Mouse (Mus musculus) liver, embryonic 16.5 days (tissue): ENCODE measurements around the gene Fam214a. TPM values are rescaled to one million over a fixed set of nuclear protein-coding genes. Genes with fewer than 3 reads are reported as not detected.

Experiments
- ATAC-seq: fragments of 200-750 bp; cut with Nextera tagmentation; 2 replicates; pipeline ENCODE4 v1.8.0; 2017; ENCODE audit warnings: low read depth, mild to moderate bottlenecking, moderate number of reproducible peaks, moderate library complexity
- H3K27ac ChIP-seq: fragments of 300-500 bp; sonication (generic); 2 replicates; pipeline ENCODE4 v1.5.1; 2014; ENCODE audit warnings: mild to moderate bottlenecking, low read length
- H3K27me3 ChIP-seq: fragments of 300-500 bp; sonication (generic); 2 replicates; pipeline ENCODE4 v1.6.1; 2014; ENCODE audit warnings: low read depth, low read length, mixed read lengths; ENCODE audit not compliant: control insufficient read depth, insufficient read depth
- H3K36me3 ChIP-seq: fragments of 300-500 bp; sonication (generic); 2 replicates; pipeline ENCODE4 v1.6.1; 2014; ENCODE audit warnings: mild to moderate bottlenecking; ENCODE audit not compliant: control insufficient read depth, insufficient read depth
- H3K4me1 ChIP-seq: fragments of 300-500 bp; sonication (generic); 2 replicates; pipeline ENCODE4 v1.6.1; 2014; ENCODE audit warnings: low read depth, low read length, mixed read lengths; ENCODE audit not compliant: control insufficient read depth
- H3K4me2 ChIP-seq: fragments of 300-500 bp; sonication (generic); 2 replicates; pipeline ENCODE4 v1.6.1; 2014; ENCODE audit warnings: low read depth, low read length, mixed read lengths
- H3K4me3 ChIP-seq: fragments of 300-500 bp; sonication (generic); 2 replicates; pipeline ENCODE4 v1.5.1; 2014; ENCODE audit warnings: low read depth, mild to moderate bottlenecking, low read length
- H3K9ac ChIP-seq: fragments of 300-500 bp; sonication (generic); 2 replicates; pipeline ENCODE4 v1.6.1; 2014; ENCODE audit warnings: low read depth, low read length
- H3K9me3 ChIP-seq: fragments of 300-500 bp; sonication (generic); replicated peaks from 2 replicates; pipeline ENCODE4 v1.6.1; 2016; ENCODE audit warnings: low read length; ENCODE audit not compliant: control insufficient read depth
- WGBS: fragments of 180-500 bp; shearing (Covaris S2); extraction: QIAGEN DNeasy Blood & Tissue Kit; methylation state at CpG from one replicate; pipeline ENCODE4 v1.1.7; 2014; ENCODE audit not compliant: insufficient replicate concordance; 5-methylcytosine and 5-hydroxymethylcytosine counted together
- polyA plus RNA-seq: library from polyadenylated mRNA; unstranded; fragments of >200 nt; fragmentation: Nextera tagmentation; extraction: Ambion mirVana; gene quantifications from 2 replicates; pipeline ENCODE4 v1.2.1, GENCODE M21; 2015

Fam214a gene
- polyA plus RNA-seq, 1 experiment from 2014 or later, result 2.7 TPM

- no peak overlapping the region for H3K4me3 ChIP-seq
- H3K36me3 ChIP-seq, result no peaks in the 10 kb centered on the region
- H3K9me3 ChIP-seq, result no peaks in the 10 kb centered on the region
- H3K9ac ChIP-seq, result no peak overlapping the region
- no peak for ATAC-seq
- H3K4me2 ChIP-seq, result no peak overlapping the region
- H3K27me3 ChIP-seq, result no peaks in the 10 kb centered on the region
- H3K27ac ChIP-seq, result no peak overlapping the region
- H3K4me1 ChIP-seq, result no peaks in the 10 kb centered on the region
Measured at GRCm38 (mm10) chr9:74997976-74998375, 45.3 kb downstream of the Fam214a start.

- WGBS, result 63% methylated on average over 6 of the region's 6 CpGs
- H3K27me3 ChIP-seq, result no peaks in the 10 kb centered on the region
- no peak overlapping the region for H3K4me2 ChIP-seq
- no peak overlapping the region for H3K4me3 ChIP-seq
- no peaks in the 10 kb centered on the region for H3K9me3 ChIP-seq
- H3K36me3 ChIP-seq, result no peaks in the 10 kb centered on the region
- ATAC-seq, result no peak
- no peak overlapping the region for H3K27ac ChIP-seq
- no peaks in the 10 kb centered on the region for H3K4me1 ChIP-seq
- H3K9ac ChIP-seq, result no peak overlapping the region
Measured at GRCm38 (mm10) chr9:75001006-75001405, 48.3 kb downstream of the Fam214a start.

- Histone ChIP-seq H3K9ac (no peak overlapping the region), H3K36me3 (no peaks in the 10 kb centered on the region), H3K27me3 (no peaks in the 10 kb centered on the region), H3K9me3 (no peaks in the 10 kb centered on the region), H3K4me3 (no peak overlapping the region), H3K4me2 (no peak overlapping the region), H3K27ac (no peak overlapping the region), H3K4me1 (no peaks in the 10 kb centered on the region)
- ATAC-seq, result no peak
- 61% methylated on average over 5 of the region's 5 CpGs for WGBS
Measured at GRCm38 (mm10) chr9:75001611-75002204, 49.0 kb downstream of the Fam214a start.

- H3K9me3 ChIP-seq, result no peaks in the 10 kb centered on the region
- no peaks in the 10 kb centered on the region for H3K27me3 ChIP-seq
- H3K4me3 ChIP-seq, result no peak overlapping the region
- H3K36me3 ChIP-seq, result no peaks in the 10 kb centered on the region
- ATAC-seq, result no peak
- no peaks in the 10 kb centered on the region for H3K4me1 ChIP-seq
- H3K9ac ChIP-seq, result no peak overlapping the region
- no peak overlapping the region for H3K4me2 ChIP-seq
- 38% methylated on average over 3 of the region's 3 CpGs for WGBS
- H3K27ac ChIP-seq, result no peak overlapping the region
Measured at GRCm38 (mm10) chr9:75002262-75002661, 49.6 kb downstream of the Fam214a start.

GRCm38 (mm10) chr9:75004203-75004602, 51.5 kb downstream of the Fam214a start:
- no peak overlapping the region for H3K4me2 ChIP-seq
- H3K27ac ChIP-seq, result no peak overlapping the region
- no peaks in the 10 kb centered on the region for H3K27me3 ChIP-seq
- no peak for ATAC-seq
- no peaks in the 10 kb centered on the region for H3K4me1 ChIP-seq
- no peak overlapping the region for H3K9ac ChIP-seq
- no peaks in the 10 kb centered on the region for H3K9me3 ChIP-seq
- H3K36me3 ChIP-seq, result no peaks in the 10 kb centered on the region
- 82% methylated on average over 10 of the region's 10 CpGs for WGBS
- no peak overlapping the region for H3K4me3 ChIP-seq

GRCm38 (mm10) chr9:75016591-75016990, 63.9 kb downstream of the Fam214a start:
- Histone ChIP-seq H3K4me3 (no peak overlapping the region), H3K4me2 (no peak overlapping the region), H3K4me1 (no peaks in the 10 kb centered on the region), H3K36me3 (no peaks in the 10 kb centered on the region), H3K9me3 (no peaks in the 10 kb centered on the region), H3K9ac (no peak overlapping the region), H3K27me3 (no peaks in the 10 kb centered on the region), H3K27ac (no peak overlapping the region)
- WGBS, result 69% methylated on average over 2 of the region's 2 CpGs
- no peak for ATAC-seq

- Histone ChIP-seq H3K27me3 (no peaks in the 10 kb centered on the region), H3K9me3 (no peaks in the 10 kb centered on the region), H3K4me3 (no peak overlapping the region), H3K9ac (no peak overlapping the region), H3K4me2 (no peak overlapping the region), H3K36me3 (no peaks in the 10 kb centered on the region), H3K27ac (no peak overlapping the region), H3K4me1 (peaks cover 2% of the 10 kb centered on the region; the same call in 1 of the 2 replicates)
- no peak for ATAC-seq
- WGBS, result 80% methylated on average over 6 of the region's 6 CpGs
Measured at GRCm38 (mm10) chr9:75019181-75019580, 66.5 kb downstream of the Fam214a start.

- ATAC-seq, result no peak
- Histone ChIP-seq H3K9ac (no peak overlapping the region), H3K9me3 (no peaks in the 10 kb centered on the region), H3K27ac (no peak overlapping the region), H3K4me2 (no peak overlapping the region), H3K27me3 (no peaks in the 10 kb centered on the region), H3K36me3 (no peaks in the 10 kb centered on the region), H3K4me1 (peaks cover 4% of the 10 kb centered on the region; the same call in 1 of the 2 replicates), H3K4me3 (no peak overlapping the region)
- WGBS, result 75% methylated on average over 3 of the region's 3 CpGs
Measured at GRCm38 (mm10) chr9:75019592-75019991, 66.9 kb downstream of the Fam214a start.

- H3K4me1 ChIP-seq, result peaks cover 4% of the 10 kb centered on the region; the same call in 1 of the 2 replicates
- H3K4me3 ChIP-seq, result no peak overlapping the region
- no peaks in the 10 kb centered on the region for H3K36me3 ChIP-seq
- no peak overlapping the region for H3K27ac ChIP-seq
- no peaks in the 10 kb centered on the region for H3K9me3 ChIP-seq
- ATAC-seq, result no peak
- no peaks in the 10 kb centered on the region for H3K27me3 ChIP-seq
- WGBS, result 50% methylated on average over 4 of the region's 4 CpGs
- no peak overlapping the region for H3K9ac ChIP-seq
- no peak overlapping the region for H3K4me2 ChIP-seq
Measured at GRCm38 (mm10) chr9:75020561-75020960, 67.9 kb downstream of the Fam214a start.
